Mouse (Mus musculus): ENCODE measurements around the gene Spz1.

Spz1 gene

GRCm38 (mm10) chr13:92580220-92581043 is 4.5 kb upstream of the Spz1 start:
- DNase-seq (ENCODE audit: low spot score) = peak; percentile 87

- no peak for DNase-seq (ENCODE audit: low spot score)
These were observed 2.2 kb upstream of the Spz1 start for GRCm38 (mm10) chr13:92578210-92578609.

GRCm38 (mm10) chr13:92576688-92577087 is 716 bp upstream of the Spz1 start:
- no peak for DNase-seq (ENCODE audit: low spot score)

- no peak for DNase-seq (ENCODE audit: low spot score)
These were observed 16.5 kb downstream of the Spz1 start for GRCm38 (mm10) chr13:92559429-92559828.

- peak; percentile 15 for DNase-seq (ENCODE audit: low spot score)
These were observed 18.7 kb downstream of the Spz1 start for GRCm38 (mm10) chr13:92557229-92557628.

- DNase-seq (ENCODE audit: low spot score) = peak; percentile 90
These were observed 19.4 kb downstream of the Spz1 start for GRCm38 (mm10) chr13:92556458-92557126.

- no peak for DNase-seq (ENCODE audit: low spot score)
These were observed 28.9 kb downstream of the Spz1 start for GRCm38 (mm10) chr13:92547093-92547492.

- no peak for DNase-seq (ENCODE audit: low spot score)
These were observed 35.0 kb downstream of the Spz1 start for GRCm38 (mm10) chr13:92540997-92541396.

- DNase-seq (ENCODE audit: low spot score) = no peak
These were observed 36.8 kb downstream of the Spz1 start for GRCm38 (mm10) chr13:92539126-92539525.

- DNase-seq (ENCODE audit: low spot score) = no peak
These were observed 42.2 kb downstream of the Spz1 start for GRCm38 (mm10) chr13:92533801-92534200.

GRCm38 (mm10) chr13:92532216-92532615 is 43.8 kb downstream of the Spz1 start:
- no peak for DNase-seq (ENCODE audit: low spot score)

- no peak for DNase-seq (ENCODE audit: low spot score)
These were observed 44.7 kb downstream of the Spz1 start for GRCm38 (mm10) chr13:92531237-92531636.

- DNase-seq (ENCODE audit: low spot score) = peak; percentile 99
These were observed 45.2 kb downstream of the Spz1 start, which contains the start of gene Zfyve16 for GRCm38 (mm10) chr13:92530721-92531211. TSS of gene Zfyve16 (minus strand) at chr13:92530868.

- DNase-seq (ENCODE audit: low spot score) = no peak
These were observed 45.9 kb downstream of the Spz1 start for GRCm38 (mm10) chr13:92529828-92530720.
